Mouse (Mus musculus): ENCODE data around the gene Rbm10.

Rbm10 gene

GRCm38 (mm10) chrX:20617176-20617902 is at the start of gene Rbm10, which contains the start of gene Ndufb11:
TSS of gene Rbm10 (plus strand) at chrX:20617503.
TSS of gene Ndufb11 (minus strand) at chrX:20617619.
- DNase-seq, result peak; percentile 83 to 93

- no peak for DNase-seq
Measured at GRCm38 (mm10) chrX:20571024-20571423, 46.3 kb upstream of the Rbm10 start.

DNA sequence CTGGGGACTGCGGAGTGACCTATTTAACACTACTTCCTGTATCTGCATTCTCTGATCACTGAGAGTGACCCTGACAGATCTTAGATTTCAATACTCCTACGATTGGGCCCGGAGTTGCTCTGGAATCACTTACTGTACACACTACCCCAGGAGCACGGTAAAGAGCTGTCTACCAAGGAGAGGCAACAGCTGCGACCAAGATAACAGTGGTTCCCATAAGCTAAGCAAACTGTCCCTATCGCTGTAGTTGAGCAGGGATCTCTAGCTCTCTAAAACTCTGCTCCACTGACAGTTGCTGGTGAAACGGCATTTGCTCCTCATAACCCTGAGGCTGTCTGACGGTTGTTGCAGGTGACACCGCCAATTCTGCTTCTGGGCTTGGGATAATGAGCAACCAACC is 44.6 kb upstream of the Rbm10 start:
- DNase-seq, result no peak

GRCm38 (mm10) chrX:20573927-20574326 is 43.4 kb upstream of the Rbm10 start:
- DNase-seq, result no peak

GRCm38 (mm10) chrX:20587968-20588367 is 29.3 kb upstream of the Rbm10 start:
- no peak for DNase-seq

DNA sequence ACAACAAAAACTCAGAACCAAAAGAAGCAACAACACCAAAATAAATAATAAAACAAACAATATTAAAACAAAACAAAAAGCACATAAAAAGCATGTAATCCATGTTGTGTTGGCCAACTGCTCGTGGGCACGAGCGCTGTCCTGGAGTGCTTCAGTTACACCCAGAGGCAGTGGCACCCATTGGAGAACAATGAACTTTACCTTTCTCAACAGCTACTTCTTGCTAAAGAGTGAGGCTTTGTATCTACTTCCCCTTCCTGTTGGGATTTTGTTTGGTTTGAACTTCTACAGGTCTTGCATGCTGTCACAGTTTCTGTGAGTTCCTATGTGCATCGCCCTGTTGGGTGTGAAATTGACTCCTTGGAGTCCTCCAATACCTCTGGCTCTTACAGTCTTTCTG is 8.8 kb upstream of the Rbm10 start:
- DNase-seq, result no peak

DNA sequence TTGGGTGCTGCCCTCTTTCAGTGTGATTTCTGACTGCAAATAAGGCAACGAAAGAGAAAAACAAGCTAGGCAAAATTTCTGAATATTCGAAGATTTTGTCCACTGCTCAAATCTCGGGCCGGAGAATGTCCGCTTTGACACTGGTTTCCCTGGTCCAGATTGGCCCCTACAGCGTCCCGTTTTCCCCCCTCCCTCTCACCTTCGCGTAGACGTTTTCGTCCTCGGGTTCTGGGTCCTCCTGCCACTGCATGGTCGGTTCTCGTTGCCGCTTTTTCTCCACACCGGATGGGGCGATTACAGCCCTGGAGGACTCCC is 485 bp upstream of the Rbm10 start:
- no peak for DNase-seq

GRCm38 (mm10) chrX:20617903-20618399 is 648 bp downstream of the Rbm10 start:
- DNase-seq, result peak in 1 of 2 experiments; percentile 14

DNA sequence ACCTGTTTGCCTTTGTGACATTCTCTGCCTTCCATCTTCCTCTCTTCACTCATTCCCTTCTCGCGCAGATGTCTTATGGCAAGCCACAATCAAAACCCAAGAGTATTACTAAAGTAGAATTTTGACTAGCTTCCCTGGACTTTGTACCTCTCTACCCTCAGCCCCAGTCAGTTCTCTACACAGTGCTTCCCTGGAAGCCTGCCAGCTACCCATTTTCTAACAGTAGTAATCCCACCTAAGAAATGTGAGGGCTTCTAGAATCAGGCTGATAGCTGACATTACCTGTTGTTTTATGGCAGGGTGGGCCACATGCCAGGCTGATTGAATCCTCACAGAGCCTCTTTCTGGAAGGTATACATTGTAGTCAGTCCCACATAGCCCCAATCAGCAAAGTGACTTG is 20.8 kb downstream of the Rbm10 start:
- DNase-seq, result peak; percentile 41 to 60

GRCm38 (mm10) chrX:20644780-20645179 is 27.5 kb downstream of the Rbm10 start:
- peak in 1 of 2 experiments; percentile 44 for DNase-seq

GRCm38 (mm10) chrX:20657593-20657992 is 40.3 kb downstream of the Rbm10 start:
- DNase-seq, result no peak

- peak; percentile 73 to 83 for DNase-seq
Measured at GRCm38 (mm10) chrX:20658026-20658652, 40.8 kb downstream of the Rbm10 start, which contains the start of gene Uba1. TSS of gene Uba1 (plus strand) at chrX:20658326.

GRCm38 (mm10) chrX:20658891-20659406 is 41.6 kb downstream of the Rbm10 start:
- DNase-seq, result peak in 1 of 2 experiments; percentile 5

DNA sequence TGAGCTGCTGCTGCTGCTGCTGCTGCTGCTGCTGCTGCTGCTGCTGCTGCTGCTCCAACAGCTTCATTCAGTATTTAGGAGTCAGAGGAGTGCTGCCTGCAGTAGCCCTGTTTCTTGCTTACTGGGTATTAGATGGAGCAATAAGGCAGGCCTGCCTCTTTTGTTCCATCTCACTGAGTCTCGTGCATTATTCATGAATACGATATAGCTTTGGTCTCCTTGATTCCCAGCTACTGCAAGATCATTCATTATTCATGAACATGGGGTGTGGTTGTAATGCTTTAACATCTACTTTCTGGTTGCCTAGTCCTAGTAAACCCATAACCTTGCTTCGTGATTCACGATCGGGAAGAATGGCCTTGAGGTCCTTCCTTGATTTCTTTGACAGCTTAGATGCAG is 45.0 kb downstream of the Rbm10 start:
- DNase-seq, result peak in 1 of 2 experiments; percentile 6

GRCm38 (mm10) chrX:20662716-20663443 is 45.6 kb downstream of the Rbm10 start:
- DNase-seq, result peak; percentile 90 to 91

GRCm38 (mm10) chrX:20663444-20663790 is 46.1 kb downstream of the Rbm10 start:
- peak in 1 of 2 experiments; percentile 10 for DNase-seq

- peak; percentile 90 to 95 for DNase-seq
Measured at GRCm38 (mm10) chrX:20687519-20688067, 70.3 kb downstream of the Rbm10 start, which contains the start of gene Cdk16. TSS of gene Cdk16 (plus strand) at chrX:20687954.

GRCm38 (mm10) chrX:20688068-20688547 is 70.8 kb downstream of the Rbm10 start:
- DNase-seq, result peak; percentile 79 to 91

DNA sequence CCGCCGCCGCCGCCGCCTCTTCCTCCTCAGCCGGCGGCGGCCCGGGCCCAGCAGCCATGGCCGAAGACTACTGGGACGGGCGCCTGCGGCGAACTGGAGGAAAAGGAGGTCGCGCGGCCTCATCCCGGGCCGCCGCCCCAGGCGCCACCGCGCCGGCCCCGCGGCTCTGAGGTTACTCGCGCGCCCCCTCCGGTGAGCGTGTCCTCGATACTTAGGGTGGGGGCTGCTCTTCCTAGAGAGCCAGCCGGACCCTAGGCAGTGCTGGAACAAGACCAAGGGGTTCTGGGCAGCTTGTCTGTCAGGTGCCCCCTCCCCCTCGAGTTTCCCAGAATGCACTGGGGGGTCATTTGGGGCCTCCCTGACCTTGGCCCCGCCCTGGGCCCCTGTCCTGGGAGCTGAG is 71.3 kb downstream of the Rbm10 start:
- peak; percentile 66 to 84 for DNase-seq

- no peak for DNase-seq
Measured at GRCm38 (mm10) chrX:20691566-20691965, 74.3 kb downstream of the Rbm10 start.

- no peak for DNase-seq
Measured at GRCm38 (mm10) chrX:20692616-20693015, 75.3 kb downstream of the Rbm10 start.

DNA sequence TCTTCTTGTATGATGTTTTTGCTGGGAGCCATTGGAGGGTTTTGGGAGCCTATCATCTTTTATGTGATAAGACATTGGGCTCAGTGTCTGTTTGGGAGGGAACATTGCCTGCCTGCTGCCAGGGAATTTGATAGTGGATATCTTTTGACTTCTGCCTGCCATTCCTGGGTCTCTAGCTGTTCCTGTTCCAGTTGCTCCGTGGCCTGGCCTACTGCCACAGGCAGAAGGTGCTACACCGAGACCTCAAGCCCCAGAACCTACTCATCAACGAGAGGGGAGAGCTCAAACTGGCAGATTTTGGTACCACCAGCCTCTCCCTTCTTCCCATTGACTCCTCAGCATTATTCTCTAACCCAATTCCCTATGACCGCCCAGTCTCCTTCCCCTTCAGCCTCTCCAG is 78.5 kb downstream of the Rbm10 start:
- DNase-seq, result no peak
